Mouse (Mus musculus) limb, embryonic 14.5 days (tissue): Measurements from ENCODE around the gene Frat2. TPM values are rescaled to one million over a fixed set of nuclear protein-coding genes. Genes with fewer than 3 reads are reported as not detected.
A peak's percentile ranks its signal among the peaks of the same experiment; 100 is the strongest.

Source experiments
- ATAC-seq: fragments of 200-750 bp; cut with Nextera tagmentation; 2 replicates; pipeline ENCODE4 v1.8.0; 2017; ENCODE audit warnings: low read depth, moderate number of reproducible peaks, moderate TSS enrichment; ENCODE audit not compliant: low FRiP score
- DNase-seq: peaks from one replicate; pipeline ENCODE4 v3.0.0-alpha.2; 2015; ENCODE audit warnings: low spot score
- H3K27ac ChIP-seq: fragments of 300-500 bp; sonication (generic); replicated peaks from 2 replicates; pipeline ENCODE4 v1.5.1; 2014; ENCODE audit warnings: low read depth, mild to moderate bottlenecking, low read length, moderate library complexity, mixed read lengths
- H3K27me3 ChIP-seq: fragments of 300-500 bp; sonication (generic); 2 replicates; pipeline ENCODE4 v1.6.1; 2014; ENCODE audit warnings: low read length, mixed read lengths; ENCODE audit not compliant: control insufficient read depth, insufficient read depth
- H3K36me3 ChIP-seq: fragments of 300-500 bp; sonication (generic); 2 replicates; pipeline ENCODE4 v1.6.1; 2014; ENCODE audit warnings: mild to moderate bottlenecking, low read length, moderate library complexity, mixed read lengths; ENCODE audit not compliant: control insufficient read depth, insufficient read depth
- H3K4me1 ChIP-seq: fragments of 300-500 bp; sonication (generic); 2 replicates; pipeline ENCODE4 v1.6.1; 2014; ENCODE audit warnings: antibody characterized with exemption, low read length, mixed read lengths; ENCODE audit not compliant: control insufficient read depth, insufficient read depth
- H3K4me2 ChIP-seq: fragments of 300-500 bp; sonication (generic); replicated peaks from 2 replicates; pipeline ENCODE4 v1.6.1; 2014; ENCODE audit warnings: low read depth, mild to moderate bottlenecking, low read length, moderate library complexity; ENCODE audit not compliant: severe bottlenecking
- H3K4me3 ChIP-seq: fragments of 300-500 bp; sonication (generic); replicated peaks from 2 replicates; pipeline ENCODE4 v1.5.1; 2014; ENCODE audit warnings: low read length
- H3K9ac ChIP-seq: fragments of 300-500 bp; sonication (generic); 2 replicates; pipeline ENCODE4 v1.6.1; 2014; ENCODE audit warnings: mild to moderate bottlenecking, low read depth, low read length, moderate library complexity; ENCODE audit not compliant: severe bottlenecking
- H3K9me3 ChIP-seq: fragments of 300-500 bp; sonication (generic); 2 replicates; pipeline ENCODE4 v1.6.1; 2016; ENCODE audit warnings: low read length; ENCODE audit not compliant: control insufficient read depth
- POLR2A ChIP-seq: fragments of 200-500 bp; IDR thresholded peaks from 2 replicates; pipeline ENCODE4 v1.8.0; 2012; ENCODE audit warnings: inconsistent platforms, mild to moderate bottlenecking, moderate library complexity, borderline replicate concordance; ENCODE audit not compliant: insufficient read depth, insufficient read length; ENCODE audit errors: extremely low read depth
- WGBS: fragments of 180-500 bp; shearing (Covaris S2); extraction: QIAGEN DNeasy Blood & Tissue Kit; methylation state at CpG from one replicate; pipeline ENCODE4 v1.1.7; 2014; 5-methylcytosine and 5-hydroxymethylcytosine counted together
- polyA plus RNA-seq, 2 experiments: library from polyadenylated mRNA; depleted of rRNA in 1 of 2; stranded (reverse) in 1 of 2; unstranded in 1 of 2; fragments of >200 nt; fragmentation: Nextera tagmentation in 1 of 2; extraction: Ambion mirVana in 1 of 2; gene quantifications; 2 replicates each; pipeline versions ENCODE4 v1.2.1 to v1.2.3; 2012 to 2014

The Frat2 gene
- polyA plus RNA-seq, 2 experiments: 1.9 to 3.6 TPM

DNA sequence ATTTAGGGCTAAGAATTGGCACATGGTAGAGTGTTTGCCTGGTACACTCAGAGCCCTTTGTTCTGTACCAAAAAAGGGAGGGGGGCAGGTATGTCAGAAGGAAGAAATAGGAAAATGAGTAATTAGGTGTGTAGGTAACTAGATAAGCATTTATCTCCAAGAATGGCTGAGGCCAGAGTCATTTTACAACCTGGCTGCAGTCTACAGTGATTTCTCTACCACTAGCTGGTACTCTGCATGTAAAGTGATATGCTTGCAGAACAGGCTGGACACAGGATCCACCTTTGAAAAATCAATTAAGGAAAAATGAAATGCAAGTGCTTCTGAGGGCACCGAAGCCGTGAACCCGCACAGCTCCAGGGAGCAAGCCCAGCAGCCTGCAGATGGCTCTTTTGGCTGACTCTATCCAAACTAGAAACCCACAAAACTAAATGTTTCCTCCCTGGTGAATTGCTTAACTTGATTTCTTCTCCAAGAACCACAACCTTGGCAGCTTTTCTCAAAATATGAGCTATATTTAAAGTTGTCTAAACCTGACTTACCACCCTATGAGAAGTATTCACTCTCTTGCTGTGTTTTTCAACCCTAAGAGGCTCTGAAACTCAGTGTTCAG, 51.7 kb downstream of the Frat2 start:
- ATAC-seq (no peak), DNase-seq (peak; percentile 17)
- H3K4me2 ChIP-seq: no peak overlapping the region

More for the DNA sequence above, 51.7 kb downstream of the Frat2 start:
- Histone ChIP-seq H3K36me3 (peaks cover 5% of the 10 kb centered on the region), H3K27me3 (no peaks in the 10 kb centered on the region), H3K9me3 (no peaks in the 10 kb centered on the region), H3K27ac (no peak overlapping the region), H3K9ac (no peak overlapping the region), H3K4me3 (no peak overlapping the region), H3K4me1 (peaks cover 10% of the 10 kb centered on the region)
- TF ChIP-seq POLR2A: no peak
- WGBS: 70% methylated on average over 3 of the region's 3 CpGs

Other genes with a start within 250 kb of the Frat2 start
- gene Slit1, start 104.5 kb downstream of the Frat2 start, polyA plus RNA-seq (2012; rRNA removed): 0.68 and 0.85 TPM in 2 replicates
- 0.14 and 0.50 TPM in 2 replicates for gene Slit1, start 104.5 kb downstream of the Frat2 start, polyA plus RNA-seq (2014; fragmentation: Nextera tagmentation; extraction: Ambion mirVana)
- 19.7 and 19.9 TPM in 2 replicates for gene Arhgap19, start 46.1 kb downstream of the Frat2 start, polyA plus RNA-seq (2012; rRNA removed)
- gene Arhgap19, start 46.1 kb downstream of the Frat2 start, polyA plus RNA-seq (2014; fragmentation: Nextera tagmentation; extraction: Ambion mirVana): 18.8 and 19.1 TPM in 2 replicates
- gene Frat1, start 18.2 kb downstream of the Frat2 start, polyA plus RNA-seq (2012; rRNA removed): 1.5 and 1.9 TPM in 2 replicates
- gene Frat1, start 18.2 kb downstream of the Frat2 start, polyA plus RNA-seq (2014; fragmentation: Nextera tagmentation; extraction: Ambion mirVana): 4.6 and 4.9 TPM in 2 replicates
- gene Rrp12, start 48.0 kb upstream of the Frat2 start, polyA plus RNA-seq (2012; rRNA removed): 13.9 and 15.0 TPM in 2 replicates
- 13.2 TPM in 2 replicates for gene Rrp12, start 48.0 kb upstream of the Frat2 start, polyA plus RNA-seq (2014; fragmentation: Nextera tagmentation; extraction: Ambion mirVana)
- 465 and 490 TPM in 2 replicates for gene Pgam1, start 63.8 kb upstream of the Frat2 start, polyA plus RNA-seq (2012; rRNA removed)
- gene Pgam1, start 63.8 kb upstream of the Frat2 start, polyA plus RNA-seq (2014; fragmentation: Nextera tagmentation; extraction: Ambion mirVana): 543 and 562 TPM in 2 replicates
- gene Exosc1, start 85.3 kb upstream of the Frat2 start, polyA plus RNA-seq (2012; rRNA removed): 35.9 and 40.1 TPM in 2 replicates
- gene Exosc1, start 85.3 kb upstream of the Frat2 start, polyA plus RNA-seq (2014; fragmentation: Nextera tagmentation; extraction: Ambion mirVana): 74.9 and 76.1 TPM in 2 replicates
- 114 and 146 TPM in 2 replicates for gene Zdhhc16, start 85.3 kb upstream of the Frat2 start, polyA plus RNA-seq (2012; rRNA removed)
- 76.1 and 79.2 TPM in 2 replicates for gene Zdhhc16, start 85.3 kb upstream of the Frat2 start, polyA plus RNA-seq (2014; fragmentation: Nextera tagmentation; extraction: Ambion mirVana)
- gene Mms19, start 133.0 kb upstream of the Frat2 start, polyA plus RNA-seq (2012; rRNA removed): 83.7 and 102 TPM in 2 replicates
- 30.0 and 36.1 TPM in 2 replicates for gene Mms19, start 133.0 kb upstream of the Frat2 start, polyA plus RNA-seq (2014; fragmentation: Nextera tagmentation; extraction: Ambion mirVana)
- gene Ubtd1, start 133.6 kb upstream of the Frat2 start, polyA plus RNA-seq (2012; rRNA removed): 38.9 and 50.1 TPM in 2 replicates
- 19.4 and 19.7 TPM in 2 replicates for gene Ubtd1, start 133.6 kb upstream of the Frat2 start, polyA plus RNA-seq (2014; fragmentation: Nextera tagmentation; extraction: Ambion mirVana)
- 0.58 and 0.96 TPM in 2 replicates for gene Ankrd2, start 187.9 kb upstream of the Frat2 start, polyA plus RNA-seq (2012; rRNA removed)
- 0.66 and 1.5 TPM in 2 replicates for gene Ankrd2, start 187.9 kb upstream of the Frat2 start, polyA plus RNA-seq (2014; fragmentation: Nextera tagmentation; extraction: Ambion mirVana)
- 3.5 and 3.7 TPM in 2 replicates for gene Hoga1, start 197.5 kb upstream of the Frat2 start, polyA plus RNA-seq (2012; rRNA removed)
- 2.0 and 2.4 TPM in 2 replicates for gene Hoga1, start 197.5 kb upstream of the Frat2 start, polyA plus RNA-seq (2014; fragmentation: Nextera tagmentation; extraction: Ambion mirVana)
- 0.34 and 0.49 TPM in 2 replicates for gene 4933411K16Rik, start 204.1 kb upstream of the Frat2 start, polyA plus RNA-seq (2012; rRNA removed)
- gene 4933411K16Rik, start 204.1 kb upstream of the Frat2 start, polyA plus RNA-seq (2014; fragmentation: Nextera tagmentation; extraction: Ambion mirVana): 0.33 TPM in 1 of 2 replicates, not detected in the other
- 22.8 and 25.8 TPM in 2 replicates for gene Morn4, start 238.2 kb upstream of the Frat2 start, polyA plus RNA-seq (2012; rRNA removed)
- gene Morn4, start 238.2 kb upstream of the Frat2 start, polyA plus RNA-seq (2014; fragmentation: Nextera tagmentation; extraction: Ambion mirVana): 20.0 and 25.5 TPM in 2 replicates
- 34.4 and 38.1 TPM in 2 replicates for gene Pi4k2a, start 242.3 kb upstream of the Frat2 start, polyA plus RNA-seq (2012; rRNA removed)
- 29.9 and 32.8 TPM in 2 replicates for gene Pi4k2a, start 242.3 kb upstream of the Frat2 start, polyA plus RNA-seq (2014; fragmentation: Nextera tagmentation; extraction: Ambion mirVana)